Mouse (Mus musculus) CD4-positive helper T cell, adult 2 months (primary cell): ENCODE data around the gene Zfp692.
A peak's percentile ranks its signal among the peaks of the same experiment; 100 is the strongest.

ENCODE experiments used
- DNase-seq: peaks from one replicate; pipeline ENCODE4 v3.0.0-alpha.2; 2012; ENCODE audit warnings: low read depth, missing footprints, low spot score

Zfp692 gene

DNA sequence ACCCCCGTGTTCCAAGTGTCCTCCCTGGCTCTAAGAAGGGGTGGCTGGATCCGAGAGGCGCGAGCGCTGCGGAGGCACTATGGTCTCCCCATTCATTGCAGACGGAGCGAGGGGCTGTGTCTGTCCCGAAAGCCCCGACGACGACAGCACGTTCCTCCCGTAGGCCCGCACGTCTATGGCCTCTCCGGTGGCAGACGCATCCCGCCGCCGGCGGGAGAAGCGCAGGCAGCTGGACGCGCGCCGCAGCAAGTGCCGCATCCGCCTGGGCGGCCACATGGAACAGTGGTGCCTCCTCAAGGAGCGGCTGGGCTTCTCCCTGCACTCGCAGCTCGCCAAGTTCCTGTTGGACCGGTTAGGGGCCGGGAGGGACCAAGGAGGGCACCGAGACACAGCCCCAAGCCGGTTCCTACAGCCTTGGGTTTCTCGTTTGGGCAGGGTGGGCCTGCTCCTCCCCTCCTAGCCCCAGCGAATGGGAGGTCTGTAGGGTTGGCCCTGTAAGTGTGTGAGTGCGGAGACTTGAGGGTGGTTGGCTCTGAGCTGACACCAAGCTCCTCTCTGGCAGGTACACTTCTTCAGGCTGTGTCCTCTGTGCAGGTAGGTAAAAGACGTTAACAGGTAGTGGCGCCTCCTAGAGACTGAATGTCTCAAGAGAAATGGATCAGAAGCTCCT is 677 bp downstream of the Zfp692 start:
- DNase-seq, result peak; percentile 71

DNA sequence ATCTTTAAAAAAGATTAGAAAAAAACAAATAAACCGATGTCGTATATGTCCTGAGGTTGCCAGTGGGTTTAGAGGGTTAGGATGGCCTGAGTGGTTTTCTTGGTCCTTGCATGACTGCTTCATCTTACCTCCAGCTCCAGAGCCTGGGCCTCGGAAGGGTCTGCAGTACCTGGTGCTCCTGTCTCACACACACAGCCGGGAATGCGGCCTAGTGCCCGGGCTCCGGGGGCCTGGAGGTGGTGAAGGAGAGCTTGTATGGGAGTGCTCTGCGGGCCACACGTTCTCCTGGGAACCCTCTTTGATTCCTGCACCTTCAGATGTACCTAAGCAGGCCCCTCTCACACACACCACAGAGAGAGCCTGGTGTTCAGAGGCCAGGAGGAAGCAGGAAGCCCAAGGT is 1.8 kb downstream of the Zfp692 start:
- no peak for DNase-seq

- DNase-seq, result no peak
Measured at GRCm38 (mm10) chr11:58314069-58314468, 7.2 kb downstream of the Zfp692 start.

DNA sequence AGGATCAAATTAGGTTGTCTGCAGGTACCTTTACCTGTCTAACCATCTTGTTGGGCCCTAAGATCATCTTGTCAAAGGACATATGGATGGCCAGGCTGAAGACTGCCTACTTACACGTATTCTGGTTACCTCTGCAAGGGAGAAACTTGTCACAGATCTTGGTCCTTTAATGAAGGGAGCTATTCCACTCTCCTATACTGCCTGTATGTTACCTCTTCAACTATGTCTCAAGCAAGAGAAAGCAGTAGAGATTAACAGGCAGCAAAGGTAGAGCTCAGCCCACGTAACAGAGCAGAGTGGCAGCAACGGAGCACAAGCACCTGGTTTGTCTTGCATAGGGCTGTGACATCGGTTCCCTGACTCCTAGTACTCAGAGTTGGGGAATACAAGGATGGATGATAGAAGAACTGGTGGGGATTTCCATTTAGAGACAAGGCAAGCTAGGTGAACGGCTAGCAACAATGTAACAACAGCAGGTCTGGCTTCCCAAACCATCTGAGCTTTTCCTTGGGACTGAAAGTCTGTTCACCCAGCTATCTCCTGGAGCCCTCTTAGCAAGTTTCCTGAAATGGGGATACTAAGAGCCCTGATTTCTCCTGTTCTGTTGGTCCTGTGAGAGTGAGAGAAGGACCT is 8.8 kb downstream of the Zfp692 start:
- DNase-seq, result no peak

DNA sequence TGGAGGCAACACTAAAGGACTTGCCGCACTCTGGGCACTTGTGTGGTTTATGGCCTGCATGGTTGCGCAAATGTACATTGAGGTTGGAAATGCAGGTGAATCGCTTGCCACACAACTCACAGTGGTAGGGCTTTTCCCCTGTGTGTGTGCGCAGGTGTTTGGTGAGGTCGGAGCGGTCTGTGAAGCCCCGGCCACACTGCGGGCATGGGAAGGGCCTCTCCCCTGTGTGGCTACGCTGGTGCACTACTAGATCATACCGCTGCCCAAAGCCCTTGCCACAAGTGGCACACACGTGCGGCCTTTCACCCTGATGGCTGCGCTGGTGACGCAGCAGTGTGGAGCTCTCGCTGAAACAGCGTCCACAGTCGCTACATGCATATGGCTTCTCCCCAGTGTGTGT is 9.5 kb downstream of the Zfp692 start:
- DNase-seq, result no peak

DNA sequence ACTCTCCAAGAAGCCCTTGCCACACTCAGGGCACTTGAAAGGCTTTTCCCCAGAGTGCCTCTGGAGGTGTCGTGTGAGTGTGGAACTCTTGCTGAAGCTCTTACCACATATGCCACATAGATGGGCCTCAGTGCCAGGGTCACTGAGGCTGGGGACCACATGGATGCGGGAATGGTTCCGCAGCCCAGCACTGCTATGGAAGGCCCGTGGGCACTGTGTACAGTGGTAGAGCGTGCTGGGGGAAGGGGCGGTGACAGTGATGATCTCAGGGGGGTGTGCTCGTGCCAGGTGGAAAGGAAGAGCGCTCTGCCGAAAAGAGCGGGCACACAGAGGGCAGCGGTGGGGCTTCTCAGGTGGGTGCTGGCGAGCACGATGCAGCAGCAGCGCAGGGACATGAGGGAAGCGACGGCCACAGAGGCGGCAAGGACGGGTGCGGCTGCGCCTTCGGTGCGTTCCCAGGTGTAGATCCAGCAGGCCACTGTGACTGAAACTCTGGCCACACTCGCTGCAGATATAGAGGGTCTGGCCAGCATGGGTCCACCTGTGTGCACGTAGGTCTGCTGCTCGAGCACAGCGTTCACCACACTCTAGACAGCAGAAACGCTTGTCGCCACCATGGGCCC is 10.0 kb downstream of the Zfp692 start:
- DNase-seq, result no peak

DNA sequence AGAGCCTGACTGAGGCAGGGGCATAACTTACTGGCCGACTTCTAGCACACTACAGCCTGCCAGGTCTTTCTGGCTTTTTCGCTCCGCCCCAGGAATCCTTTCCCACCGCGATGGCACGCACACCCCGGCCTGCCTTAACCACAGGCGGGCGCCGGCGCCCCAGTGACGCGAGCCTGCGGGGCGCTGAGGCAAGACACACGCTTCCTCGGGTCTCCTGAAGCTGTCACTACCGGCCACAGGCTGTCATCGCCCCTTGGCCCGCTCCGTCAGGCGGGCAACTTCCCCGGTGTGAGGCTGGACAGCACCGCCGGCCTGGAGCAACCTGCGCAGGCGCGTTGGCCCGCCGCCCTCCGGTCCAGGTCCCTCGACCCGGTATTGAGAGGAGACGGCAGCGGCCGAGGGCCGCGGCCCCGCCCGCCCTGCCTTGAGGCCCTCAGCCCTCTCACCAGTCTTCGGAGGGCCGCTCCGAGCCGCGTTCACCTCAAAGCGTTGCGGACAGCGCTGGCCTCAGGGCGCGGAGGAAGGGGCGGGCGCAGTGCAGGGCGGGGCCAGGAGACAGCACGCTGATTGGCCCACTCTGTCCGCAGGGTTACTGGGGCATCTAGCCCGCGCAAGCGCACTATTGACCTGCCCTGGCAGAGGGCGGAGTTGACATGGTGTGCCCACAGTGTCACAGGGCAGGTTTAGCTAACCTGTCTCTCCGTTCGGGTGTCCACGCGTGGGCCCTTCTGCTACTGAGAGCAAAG is 16.1 kb downstream of the Zfp692 start:
- DNase-seq, result peak; percentile 96

DNA sequence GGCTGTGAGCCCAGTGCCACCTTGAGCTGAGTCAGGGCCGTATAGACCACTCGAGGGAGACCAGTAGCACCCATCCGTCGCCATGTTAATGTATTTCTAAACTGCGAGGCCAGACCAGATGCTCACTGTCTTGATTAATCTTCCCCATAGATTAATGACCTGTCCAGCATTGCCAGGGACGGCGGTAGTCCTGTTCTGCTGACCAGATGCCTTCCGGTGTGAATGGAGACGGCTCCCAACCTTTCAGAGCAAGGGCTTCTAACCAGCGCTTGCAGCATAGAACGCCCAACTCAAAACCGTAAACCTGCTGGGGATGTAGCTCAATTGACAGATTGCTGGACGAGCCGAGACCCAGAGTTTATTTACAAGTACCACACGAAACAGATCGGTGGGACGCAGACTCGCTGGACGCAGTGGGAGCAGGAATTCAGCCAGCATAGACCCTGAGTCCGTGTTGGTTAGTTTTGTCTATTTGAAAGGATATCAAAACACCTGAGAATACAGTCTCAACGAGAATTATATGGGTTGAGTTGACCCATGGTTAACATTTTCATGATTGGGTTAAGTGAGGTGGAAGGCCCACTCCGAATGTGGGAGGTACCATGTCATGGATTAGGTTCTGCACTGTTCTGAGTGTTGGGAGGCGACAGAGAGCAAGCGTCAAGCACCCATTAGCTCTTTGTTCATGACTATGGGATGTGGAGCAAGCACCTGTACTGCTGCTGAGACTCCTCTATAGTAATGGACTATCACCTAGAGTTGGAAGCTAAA is 16.9 kb downstream of the Zfp692 start:
- DNase-seq, result peak; percentile 14

DNA sequence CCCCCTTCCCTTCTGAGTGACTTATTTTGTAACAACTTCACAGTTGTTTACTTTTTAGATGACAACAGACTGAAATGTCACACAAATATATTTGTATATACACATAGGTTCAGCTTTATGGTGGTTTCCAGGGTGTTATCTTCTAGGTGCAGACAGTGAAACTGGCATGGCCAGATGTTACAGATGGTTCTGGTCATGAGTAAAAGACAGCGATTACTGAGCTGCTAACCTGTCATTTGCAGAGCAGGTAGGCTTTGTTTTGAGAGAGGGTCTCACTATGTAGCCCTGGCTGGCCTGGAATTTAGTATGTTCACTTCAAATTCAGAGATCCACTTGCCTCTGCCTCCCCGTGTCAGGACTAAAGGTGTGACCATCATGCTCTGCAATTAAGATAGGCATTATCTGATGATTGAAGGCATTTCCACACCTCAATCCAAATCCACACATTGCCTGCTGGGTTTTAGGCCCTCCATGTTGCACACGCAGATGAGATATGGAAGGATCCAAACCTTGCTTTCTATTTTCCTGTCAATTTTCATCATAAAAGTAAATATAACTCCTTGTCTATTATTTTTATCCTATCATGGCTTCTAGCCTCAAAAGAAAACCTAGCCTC is 17.9 kb downstream of the Zfp692 start:
- no peak for DNase-seq

- peak; percentile 57 for DNase-seq
Measured at GRCm38 (mm10) chr11:58326781-58327180, 19.9 kb downstream of the Zfp692 start.

- DNase-seq, result no peak
Measured at GRCm38 (mm10) chr11:58329906-58330275, 23.0 kb downstream of the Zfp692 start.

DNA sequence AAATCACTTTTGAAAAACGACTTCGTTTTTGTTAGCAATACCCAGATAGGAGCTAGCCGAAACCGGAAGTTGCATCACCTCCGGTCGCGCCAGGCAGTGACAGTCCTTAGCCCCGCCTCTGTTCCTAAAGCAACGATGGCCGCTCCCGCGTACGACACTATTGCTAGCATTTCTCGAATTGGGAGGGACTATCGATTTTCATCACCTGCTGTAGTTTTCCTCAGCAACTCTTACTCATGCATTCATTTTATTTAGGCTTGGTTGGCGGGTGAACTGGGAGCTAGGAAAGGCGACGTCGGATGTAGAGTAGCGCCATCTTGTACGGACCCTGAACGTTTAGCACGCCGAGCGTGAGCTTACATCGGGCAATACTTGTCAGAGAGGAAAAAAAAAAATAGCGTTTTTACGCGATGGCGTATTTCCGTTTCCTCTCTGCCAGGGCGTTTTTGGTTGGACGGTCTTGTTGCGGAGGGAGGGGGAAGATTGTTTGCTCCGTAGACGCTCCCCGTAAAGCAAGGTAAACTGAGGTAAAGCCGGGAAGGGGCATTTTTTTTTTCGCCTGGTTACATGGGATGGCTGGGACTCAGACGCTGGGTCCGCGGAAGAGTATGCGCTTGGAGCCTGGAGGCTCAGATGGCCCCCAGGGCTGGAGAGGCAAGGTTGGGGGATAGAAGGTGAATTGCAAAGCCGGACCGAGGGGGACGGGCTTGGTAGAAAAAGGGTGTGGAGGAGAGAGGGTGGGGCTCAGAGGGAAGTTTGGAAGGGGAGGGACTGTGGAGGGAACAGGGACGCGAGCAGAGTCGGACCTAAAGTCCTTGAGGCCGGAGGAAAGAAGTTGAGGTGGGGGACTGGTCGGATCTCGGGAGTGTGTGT is 23.6 kb downstream of the Zfp692 start, which contains the start of the genes Zfp672 and Sh3bp5l:
Zfp672 (minus strand) TSS at position 64 of the 873 bp plus-strand sequence.
Sh3bp5l (plus strand) TSS at position 449 of the 873 bp plus-strand sequence.
- DNase-seq, result peak; percentile 96

DNA sequence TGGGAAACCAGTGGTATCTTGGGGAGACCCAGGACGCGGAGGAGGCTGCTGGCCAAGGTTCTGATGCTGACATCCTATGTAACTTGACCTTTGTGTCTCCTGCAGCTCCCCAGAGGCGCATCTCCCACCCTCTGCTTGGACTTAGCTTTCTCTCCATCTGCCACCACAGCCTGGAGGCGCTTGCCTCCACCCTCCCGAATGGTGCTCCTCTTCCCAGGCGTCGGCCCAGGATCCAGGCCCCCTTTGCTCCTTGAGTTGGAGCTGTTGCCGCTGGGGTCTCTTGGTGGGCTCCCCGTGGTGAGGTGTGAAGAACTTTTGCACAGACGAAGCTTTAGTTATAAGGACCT is 24.3 kb downstream of the Zfp692 start:
- no peak for DNase-seq

DNA sequence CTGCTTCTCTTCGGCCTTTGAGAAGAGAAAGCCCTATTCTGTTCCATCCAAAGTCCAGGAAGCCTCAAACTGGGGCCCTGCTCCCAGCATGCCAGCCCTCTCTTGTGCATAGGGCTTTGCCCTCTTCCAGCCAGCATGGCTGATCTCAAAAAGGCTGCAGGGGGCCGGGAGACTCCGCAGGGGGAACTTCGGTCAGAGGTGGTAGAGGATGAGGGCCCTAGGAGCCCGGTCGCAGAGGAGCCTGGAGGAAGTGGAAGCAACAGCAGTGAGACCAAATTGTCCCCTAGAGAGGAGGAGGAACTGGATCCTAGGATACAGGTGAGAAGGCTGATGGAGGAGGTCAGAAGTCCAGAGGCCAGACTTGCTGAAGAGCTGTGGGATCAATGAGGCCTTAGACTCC is 24.7 kb downstream of the Zfp692 start:
- DNase-seq, result no peak

- DNase-seq, result no peak
Measured at GRCm38 (mm10) chr11:58334746-58335145, 27.9 kb downstream of the Zfp692 start.

GRCm38 (mm10) chr11:58346745-58347144 is 39.9 kb downstream of the Zfp692 start:
- no peak for DNase-seq

GRCm38 (mm10) chr11:58350628-58351027 is 43.8 kb downstream of the Zfp692 start:
- no peak for DNase-seq

DNA sequence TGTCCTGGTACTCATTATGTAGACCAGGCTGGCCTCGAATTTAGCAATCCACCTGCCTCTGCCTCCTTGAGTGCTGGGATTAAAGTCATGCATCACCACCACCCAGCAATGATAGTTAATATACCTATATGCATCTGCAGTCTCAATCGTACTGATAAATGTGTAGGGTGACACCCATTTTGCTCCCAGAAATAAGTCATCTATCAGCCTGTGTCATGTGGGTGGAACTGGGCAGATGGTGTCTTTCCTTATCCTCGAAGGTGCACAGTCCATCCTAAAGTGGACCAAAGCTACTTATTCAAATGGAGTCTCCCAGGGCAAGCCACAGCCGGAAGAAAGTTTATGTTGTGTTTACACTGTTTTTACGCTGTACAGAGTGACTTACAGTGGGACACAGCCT is 44.3 kb downstream of the Zfp692 start:
- DNase-seq, result no peak

- no peak for DNase-seq
Measured at GRCm38 (mm10) chr11:58352681-58353548, 46.0 kb downstream of the Zfp692 start.
